Mouse (Mus musculus): ENCODE data around the gene Frem1.

The Frem1 gene

DNA sequence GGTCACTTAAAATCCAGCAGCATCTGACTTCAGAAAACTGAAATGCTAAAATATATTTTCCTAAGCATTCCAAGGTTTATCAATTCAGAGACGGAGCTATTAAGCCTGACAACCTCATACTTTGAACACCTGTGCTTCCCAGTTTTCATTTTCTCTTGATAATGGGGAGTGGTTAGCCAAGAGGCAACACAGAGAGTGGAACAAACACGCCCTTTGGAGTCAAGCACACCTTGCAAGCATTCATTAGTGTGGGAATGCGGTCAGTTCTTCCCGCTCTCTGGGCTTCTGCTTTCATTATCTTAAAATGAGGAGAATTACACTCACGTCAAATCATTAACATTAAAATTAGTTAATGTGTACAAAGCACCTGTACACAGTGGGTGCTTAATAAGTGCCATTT lies 122.1 kb downstream of the Frem1 start:
- no peak for DNase-seq (ENCODE audit: low read depth, low spot score)

DNA sequence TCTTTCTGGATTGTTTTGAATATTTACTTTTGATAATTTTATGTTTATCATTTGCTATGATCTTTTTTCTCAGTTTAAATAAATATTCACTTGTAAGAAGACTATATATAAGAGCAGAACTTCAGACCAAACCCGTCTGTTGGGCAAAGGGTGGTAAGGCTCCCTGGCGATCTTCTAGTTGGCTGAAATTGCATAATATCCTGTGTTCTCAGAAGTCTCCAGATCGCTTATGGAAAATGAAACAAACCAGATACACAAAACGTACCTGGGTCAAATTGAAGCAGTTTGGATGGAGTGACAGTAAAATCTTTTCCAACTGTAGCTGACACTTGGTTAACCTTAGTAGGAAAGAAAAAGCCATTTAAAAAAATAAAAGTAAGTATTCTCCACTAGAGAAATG lies 130.2 kb downstream of the Frem1 start:
- no peak for DNase-seq (ENCODE audit: low read depth, low spot score)

- no peak for DNase-seq (ENCODE audit: low read depth, low spot score)
Measured at GRCm38 (mm10) chr4:82918625-82919024, 133.5 kb downstream of the Frem1 start.

- DNase-seq (ENCODE audit: low read depth, low spot score) = no peak
Measured at GRCm38 (mm10) chr4:82916678-82917050, 135.5 kb downstream of the Frem1 start.

- DNase-seq (ENCODE audit: low read depth, low spot score) = peak; percentile 10
Measured at GRCm38 (mm10) chr4:82916003-82916677, 136.0 kb downstream of the Frem1 start.

GRCm38 (mm10) chr4:82915576-82915975 lies 136.6 kb downstream of the Frem1 start:
- no peak for DNase-seq (ENCODE audit: low read depth, low spot score)

GRCm38 (mm10) chr4:82914601-82915143 lies 137.5 kb downstream of the Frem1 start:
- DNase-seq (ENCODE audit: low read depth, low spot score) = no peak

DNA sequence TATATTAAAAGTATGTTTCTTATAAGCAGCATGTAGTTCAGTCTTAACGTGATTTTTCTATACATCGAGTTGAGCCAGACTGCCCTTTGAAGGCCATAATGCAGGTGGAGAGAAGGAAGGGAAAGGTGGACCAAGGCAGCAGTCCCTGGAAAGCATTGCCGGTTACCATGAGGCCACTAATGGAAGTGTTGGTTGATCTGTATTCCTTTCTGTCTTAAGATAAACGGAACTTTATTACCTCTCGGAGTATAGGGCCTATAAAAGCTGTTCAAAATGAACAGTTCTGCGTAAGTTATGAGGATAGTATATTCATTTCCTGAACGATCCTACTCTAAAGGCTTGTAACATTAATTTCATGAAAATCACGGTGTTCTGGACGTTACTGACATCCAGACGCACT lies 156.9 kb downstream of the Frem1 start:
- no peak for DNase-seq (ENCODE audit: low read depth, low spot score)

- no peak for DNase-seq (ENCODE audit: low read depth, low spot score)
Measured at GRCm38 (mm10) chr4:82892247-82892646, 159.9 kb downstream of the Frem1 start.

GRCm38 (mm10) chr4:82891566-82891965 lies 160.6 kb downstream of the Frem1 start:
- DNase-seq (ENCODE audit: low read depth, low spot score) = no peak

DNA sequence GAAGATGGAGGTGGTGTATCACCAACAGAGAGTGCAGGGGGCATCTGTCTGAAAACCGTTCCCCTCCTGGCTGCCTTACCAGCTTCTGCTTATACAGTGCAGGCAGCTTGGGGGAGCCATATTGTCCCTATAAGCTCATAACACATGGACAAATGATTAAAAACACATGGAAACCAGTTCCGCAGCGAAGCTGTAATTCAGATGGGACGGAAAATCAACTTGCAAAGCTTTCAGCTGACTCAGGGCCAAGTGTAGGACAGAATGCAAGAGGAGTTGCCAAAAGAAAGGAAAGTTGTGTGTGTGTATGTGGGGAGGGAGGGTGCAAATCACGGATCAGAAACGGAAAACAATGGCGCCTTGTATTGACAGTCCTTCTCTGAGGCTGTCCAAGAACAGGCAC lies 161.1 kb downstream of the Frem1 start:
- DNase-seq (ENCODE audit: low read depth, low spot score) = no peak

- no peak for DNase-seq (ENCODE audit: low read depth, low spot score)
Measured at GRCm38 (mm10) chr4:82890585-82890984, 161.6 kb downstream of the Frem1 start.

GRCm38 (mm10) chr4:82886148-82886547 lies 166.0 kb downstream of the Frem1 start:
- DNase-seq (ENCODE audit: low read depth, low spot score) = no peak

DNA sequence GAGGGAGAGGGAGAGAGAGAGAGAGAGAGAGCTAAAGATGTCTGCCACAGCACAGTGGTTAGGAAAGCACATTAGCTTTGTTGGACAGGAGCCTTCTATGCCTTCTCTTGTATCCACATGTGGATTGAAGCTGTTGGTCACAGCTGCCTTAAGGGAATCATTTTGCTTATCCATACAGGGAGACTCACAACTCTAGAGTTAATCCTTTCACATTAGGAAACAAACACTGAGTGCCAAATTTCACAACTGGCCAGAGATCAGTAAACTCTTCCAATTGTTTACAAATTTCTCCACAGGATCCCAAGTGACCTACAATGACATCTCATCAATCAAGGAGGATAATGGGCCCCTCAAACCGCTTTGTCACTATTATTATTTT lies 166.6 kb downstream of the Frem1 start:
- DNase-seq (ENCODE audit: low read depth, low spot score) = no peak

GRCm38 (mm10) chr4:82884636-82885534 lies 167.3 kb downstream of the Frem1 start, which contains the start of gene Cer1:
TSS of gene Cer1 (minus strand) at chr4:82885148.
- DNase-seq (ENCODE audit: low read depth, low spot score) = peak; percentile 23

DNA sequence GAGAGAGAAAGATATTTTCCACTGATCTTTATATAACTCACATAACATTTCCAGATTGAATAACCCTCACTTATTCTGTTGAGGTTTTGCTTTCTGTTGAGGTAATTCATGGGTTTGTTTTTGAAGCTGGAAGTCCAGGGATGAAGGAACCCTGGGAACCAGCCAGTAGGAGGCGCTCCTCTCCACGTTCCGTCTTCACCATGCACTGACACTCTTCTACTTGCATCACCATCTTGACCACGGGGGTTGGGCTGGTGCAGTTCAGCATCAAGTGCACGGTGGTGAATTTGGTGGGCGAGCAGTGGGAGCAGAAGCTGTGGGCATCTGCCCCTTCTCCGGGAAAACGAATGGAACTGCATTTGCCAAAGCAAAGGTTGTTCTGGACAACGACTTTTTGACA lies 169.6 kb downstream of the Frem1 start:
- DNase-seq (ENCODE audit: low read depth, low spot score) = no peak

- no peak for DNase-seq (ENCODE audit: low read depth, low spot score)
Measured at GRCm38 (mm10) chr4:82881366-82881765, 170.8 kb downstream of the Frem1 start.

DNA sequence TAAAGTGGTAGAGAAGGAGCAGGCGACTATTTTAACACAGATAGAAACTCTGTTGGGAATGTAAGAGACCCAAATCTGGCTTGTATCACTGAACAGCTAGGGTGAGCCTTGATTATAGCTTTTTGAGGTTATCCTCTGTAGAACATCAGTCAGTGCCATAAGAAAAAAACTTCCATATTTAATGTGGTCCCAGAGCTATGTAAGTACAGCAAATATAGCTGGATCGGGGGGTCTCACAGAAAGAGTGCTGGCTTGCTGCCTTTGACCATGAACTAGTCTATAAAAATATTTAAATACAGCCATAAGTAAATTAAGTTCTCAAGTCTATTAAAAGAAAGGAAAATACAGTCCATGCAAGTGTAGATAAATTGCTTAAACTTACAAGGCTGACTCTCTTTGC lies 171.9 kb downstream of the Frem1 start:
- DNase-seq (ENCODE audit: low read depth, low spot score) = no peak

DNA sequence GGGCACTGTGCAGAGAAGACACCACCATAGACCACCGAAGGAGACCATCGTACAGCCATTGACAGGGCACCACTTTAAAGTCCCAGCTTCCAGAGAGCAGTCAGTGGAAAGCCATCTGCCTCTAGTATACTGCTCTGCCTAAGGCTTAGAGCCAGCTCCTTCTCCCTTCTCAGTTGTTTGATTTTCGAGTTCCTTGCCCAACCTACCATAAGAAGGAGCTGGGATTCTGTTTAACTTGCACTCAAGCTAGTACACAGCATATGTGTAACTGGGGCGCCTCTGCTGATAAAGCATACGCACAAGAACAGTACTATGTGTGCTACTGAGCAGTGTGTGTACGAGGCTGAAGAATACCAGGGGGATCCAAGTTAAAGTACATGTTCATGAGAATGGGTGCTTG lies 173.0 kb downstream of the Frem1 start:
- no peak for DNase-seq (ENCODE audit: low read depth, low spot score)

DNA sequence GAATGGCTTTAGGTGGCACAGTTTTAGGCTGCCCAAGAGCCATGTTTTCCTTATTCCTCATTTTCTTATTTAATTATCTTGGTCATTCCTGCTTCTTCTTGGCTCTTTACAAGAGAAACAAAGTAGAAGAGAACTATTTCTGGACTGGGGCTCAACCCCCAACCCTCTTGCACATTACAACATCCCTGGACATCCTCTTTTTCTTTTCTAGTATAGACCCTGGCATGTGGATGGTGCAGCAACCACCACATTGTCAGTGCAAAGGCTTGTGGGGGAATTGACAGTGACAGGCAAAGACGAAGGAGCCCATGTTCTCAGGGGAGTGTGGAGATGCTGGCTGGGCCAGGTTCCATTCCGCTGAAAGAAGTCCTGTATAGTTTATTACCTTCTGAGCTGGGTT lies 175.5 kb downstream of the Frem1 start:
- no peak for DNase-seq (ENCODE audit: low read depth, low spot score)

GRCm38 (mm10) chr4:82875532-82875931 lies 176.6 kb downstream of the Frem1 start:
- DNase-seq (ENCODE audit: low read depth, low spot score) = no peak

GRCm38 (mm10) chr4:82874791-82875190 lies 177.3 kb downstream of the Frem1 start:
- DNase-seq (ENCODE audit: low read depth, low spot score) = no peak

GRCm38 (mm10) chr4:82872548-82872947 lies 179.6 kb downstream of the Frem1 start:
- no peak for DNase-seq (ENCODE audit: low read depth, low spot score)

All from skeletal muscle tissue, adult 2 months (tissue).